Mouse (Mus musculus) G1E (cell line): ENCODE data around the gene Tmem217. TPM values are rescaled to one million over a fixed set of nuclear protein-coding genes. Genes with fewer than 3 reads are reported as not detected.

Source experiments
- ATAC-seq: 2 replicates; pipeline ENCODE4 v1.8.0; 2016; ENCODE audit warnings: mild to moderate bottlenecking; ENCODE audit not compliant: insufficient number of reproducible peaks, poor library complexity, low FRiP score, severe bottlenecking; ENCODE audit errors: extremely low read depth
- DNase-seq: peaks from one replicate; pipeline ENCODE4 v3.0.0; 2012; ENCODE audit warnings: low spot score
- H3K27me3 ChIP-seq: 2 replicates; pipeline ENCODE4 v1.6.1; 2012; ENCODE audit warnings: mild to moderate bottlenecking, low read length, inconsistent platforms; ENCODE audit not compliant: insufficient read depth
- H3K36me3 ChIP-seq: replicated peaks from 2 replicates; pipeline ENCODE3; 2012; ENCODE audit warnings: mild to moderate bottlenecking, inconsistent platforms
- H3K4me1 ChIP-seq: 2 replicates; pipeline ENCODE4 v1.6.1; 2012; ENCODE audit warnings: low read depth, low read length, inconsistent platforms, mixed read lengths; ENCODE audit not compliant: insufficient read depth
- H3K4me3 ChIP-seq: 2 replicates; pipeline ENCODE4 v1.5.1; 2012; ENCODE audit warnings: low read depth, mild to moderate bottlenecking, inconsistent platforms, low read length, moderate library complexity, mixed read lengths
- H3K9me3 ChIP-seq: replicated peaks from 2 replicates; pipeline ENCODE4 v1.6.1; 2012; ENCODE audit warnings: inconsistent platforms
- CTCF ChIP-seq: IDR thresholded peaks from 2 replicates; pipeline ENCODE4 v1.5.1; 2012; ENCODE audit warnings: low read depth, low read length, inconsistent platforms, mixed read lengths
- GATA1 ChIP-seq: IDR thresholded peaks from 2 replicates; pipeline ENCODE4 v1.6.1; 2012; ENCODE audit warnings: borderline replicate concordance, low read length, inconsistent platforms, mixed read lengths
- GATA2 ChIP-seq: IDR thresholded peaks from 2 replicates; pipeline ENCODE4 v1.6.1; 2012; ENCODE audit warnings: low read depth, low read length, inconsistent platforms, borderline replicate concordance
- POLR2AphosphoS5 ChIP-seq: IDR thresholded peaks from 2 replicates; pipeline ENCODE4 v1.6.1; 2012; ENCODE audit warnings: low read depth, low read length, inconsistent platforms; ENCODE audit not compliant: insufficient replicate concordance
- TAL1 ChIP-seq: conservative IDR thresholded peaks from 2 replicates; pipeline ENCODE4 v1.6.1; 2012; ENCODE audit warnings: low read depth, low read length, inconsistent platforms, mixed read lengths
- polyA plus RNA-seq: library from polyadenylated mRNA; stranded (reverse); fragments of >175 nt; gene quantifications from 2 replicates; pipeline ENCODE4 v1.2.3, GENCODE M21; 2012
- total RNA-seq, 2 experiments: library from RNA; stranded (forward) in 1 of 2; stranded (reverse) in 1 of 2; fragments of 200-1000 nt in 1 of 2; fragments of >200 nt in 1 of 2; fragmentation: Nextera tagmentation in 1 of 2; gene quantifications; 2 replicates each; pipeline ENCODE4 v1.2.3; 2014 to 2017

Gene Tmem217
- total and polyA plus RNA-seq, 3 experiments, result 0.33 TPM; not detected in 2

DNA sequence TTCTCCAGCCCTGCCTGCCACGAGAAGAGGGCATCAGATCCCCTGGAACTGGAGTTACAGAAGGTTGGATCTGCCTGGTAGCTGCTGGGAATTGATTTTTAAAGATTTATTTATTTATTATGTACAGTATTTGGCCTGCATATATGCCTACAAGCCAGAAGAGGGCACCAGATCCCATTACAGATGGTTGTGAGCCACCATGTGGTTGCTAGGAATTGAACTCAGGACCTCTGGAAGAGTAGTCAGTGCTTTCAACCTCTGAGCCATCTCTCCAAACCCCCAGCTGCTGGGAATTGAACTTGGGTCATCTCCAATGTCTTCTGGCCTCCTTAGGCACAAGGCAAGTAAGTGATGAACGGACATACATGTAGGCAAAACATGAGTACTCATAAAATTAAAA is 8.1 kb downstream of the Tmem217 start:
- Histone ChIP-seq H3K4me3 (no peak overlapping the region), H3K36me3 (no peaks in the 10 kb centered on the region), H3K27me3 (peaks cover 17% of the 10 kb centered on the region), H3K4me1 (0 out of 2 replicates have a peak, but pooled peaks cover 5% of the 10 kb centered on the region), H3K9me3 (0 out of 2 replicates have a peak, but pooled peaks cover 4% of the 10 kb centered on the region)
- TF ChIP-seq TAL1, result no peak
- no peak for TF ChIP-seq POLR2AphosphoS5
- no peak for TF ChIP-seq GATA1
- TF ChIP-seq GATA2, result no peak
- TF ChIP-seq CTCF, result no peak
- DNase-seq, result no peak
- ATAC-seq, result no peak

DNA sequence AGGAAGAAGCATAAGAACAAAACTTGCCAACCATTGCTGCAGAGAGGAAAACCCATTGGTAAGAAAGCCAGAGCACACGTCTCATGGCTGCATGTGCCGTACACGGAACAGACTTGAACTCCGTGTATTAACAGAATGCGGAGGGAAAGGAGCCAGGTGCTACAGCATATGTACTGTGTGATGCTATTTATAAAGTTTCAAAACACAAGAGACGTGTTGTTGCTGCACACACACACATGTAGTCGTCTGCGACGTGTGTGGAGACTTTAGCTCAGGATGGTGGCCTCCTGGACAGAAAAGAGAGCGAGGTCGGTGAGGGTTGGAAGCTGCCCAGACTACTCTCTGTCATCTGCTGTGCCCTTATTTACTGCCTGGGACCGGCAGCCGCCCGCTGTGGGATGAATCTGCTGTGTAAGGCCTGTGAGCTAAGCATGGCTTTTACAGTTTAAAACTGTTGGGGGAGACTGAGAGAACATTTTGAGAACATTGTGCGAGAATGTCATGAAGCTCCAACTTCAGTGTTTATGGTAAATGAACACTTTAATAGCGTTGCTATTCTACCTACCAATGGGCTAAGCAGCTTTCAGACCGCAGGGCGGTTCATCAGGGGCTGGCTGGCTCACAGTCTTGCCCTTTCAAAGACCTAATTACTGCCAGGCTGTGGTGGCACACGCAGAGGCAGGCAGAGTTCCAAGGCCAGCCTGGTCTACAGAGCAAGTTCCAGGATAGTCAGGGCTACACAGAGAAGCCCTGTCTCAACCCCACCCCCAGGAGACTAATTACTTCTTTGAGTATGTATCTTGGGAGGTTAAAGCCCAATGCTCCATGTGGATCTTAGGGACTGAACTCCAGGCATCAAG is 9.1 kb downstream of the Tmem217 start:
- ATAC-seq, result no peak
- Histone ChIP-seq H3K4me1 (no peaks in the 10 kb centered on the region), H3K36me3 (no peaks in the 10 kb centered on the region), H3K9me3 (0 out of 2 replicates have a peak, but pooled peaks cover 4% of the 10 kb centered on the region), H3K27me3 (peaks cover 19% of the 10 kb centered on the region), H3K4me3 (no peak overlapping the region)
- no peak for DNase-seq
- TF ChIP-seq CTCF (no peak), GATA2 (no peak), GATA1 (no peak)

DNA sequence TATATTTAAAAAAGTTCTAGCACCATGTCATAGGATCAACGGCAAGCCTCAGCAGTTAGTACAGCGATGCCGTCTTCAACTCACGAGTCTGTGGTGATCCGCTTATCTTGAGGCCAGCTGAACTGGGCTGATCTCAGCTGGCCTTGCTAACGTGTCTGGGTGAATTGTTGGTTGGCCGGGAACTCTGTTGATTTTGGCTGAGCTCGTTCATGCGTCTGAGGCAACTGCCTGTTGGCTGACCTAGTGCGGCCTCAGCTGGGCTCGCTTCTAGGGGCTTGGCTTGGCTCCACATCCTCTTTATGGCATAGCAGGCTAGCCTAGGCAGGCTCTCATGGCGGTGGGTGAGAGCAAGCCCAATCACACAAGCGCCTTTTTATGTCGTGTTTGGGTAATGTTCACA is 10.8 kb downstream of the Tmem217 start:
- H3K36me3 ChIP-seq, result no peaks in the 10 kb centered on the region
- ATAC-seq (no peak), DNase-seq (no peak)
- H3K4me3 ChIP-seq, result no peak overlapping the region
- H3K27me3 ChIP-seq, result peaks cover 21% of the 10 kb centered on the region
- H3K9me3 ChIP-seq, result 0 out of 2 replicates have a peak, but pooled peaks cover 4% of the 10 kb centered on the region
- no peaks in the 10 kb centered on the region for H3K4me1 ChIP-seq
- TF ChIP-seq CTCF (no peak), POLR2AphosphoS5 (no peak), TAL1 (no peak), GATA1 (no peak), GATA2 (no peak)

DNA sequence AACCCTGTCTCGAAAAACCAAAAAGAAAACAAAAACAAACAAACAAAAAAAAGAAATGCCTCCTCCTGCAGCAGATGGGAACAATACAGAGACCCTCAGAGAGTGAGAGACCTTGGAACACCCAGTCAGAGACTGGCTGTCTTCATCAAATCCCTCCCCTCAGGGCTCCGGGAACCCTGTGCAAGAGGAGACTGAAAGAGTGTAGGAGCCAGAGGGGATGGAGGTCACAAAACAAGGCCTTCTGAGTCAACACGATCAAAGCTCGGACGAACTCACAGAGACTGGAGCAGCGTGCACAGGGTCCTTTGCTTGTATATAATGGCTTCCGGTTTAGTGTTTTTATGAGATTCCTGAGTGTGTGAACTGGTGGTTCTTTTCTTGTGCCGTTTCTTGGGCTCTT is 11.8 kb downstream of the Tmem217 start:
- no peak for DNase-seq
- Histone ChIP-seq H3K9me3 (no peaks in the 10 kb centered on the region), H3K27me3 (peaks cover 22% of the 10 kb centered on the region), H3K36me3 (no peaks in the 10 kb centered on the region), H3K4me3 (no peak overlapping the region), H3K4me1 (no peaks in the 10 kb centered on the region)
- TF ChIP-seq POLR2AphosphoS5, result no peak
- TF ChIP-seq TAL1, result no peak
- TF ChIP-seq GATA1, result no peak
- TF ChIP-seq GATA2, result no peak
- no peak for TF ChIP-seq CTCF
- no peak for ATAC-seq

DNA sequence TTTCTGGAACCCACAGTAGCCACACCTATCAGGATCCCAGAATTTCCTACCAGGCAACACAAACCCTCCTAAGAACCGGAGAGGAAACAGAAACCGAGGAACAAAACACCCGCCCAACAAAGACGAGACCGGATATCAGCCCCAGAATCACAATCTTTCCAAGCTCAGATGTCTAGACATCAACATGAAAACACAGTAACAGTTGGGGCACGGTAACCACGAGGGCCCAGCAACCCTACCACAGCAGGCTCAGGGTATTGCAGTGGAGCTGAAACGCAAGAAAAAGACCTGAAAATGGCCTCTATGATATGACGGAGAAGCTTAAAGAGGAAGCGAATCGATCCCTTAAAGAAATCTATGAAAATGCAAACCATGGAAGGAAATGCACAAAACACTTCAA is 18.3 kb downstream of the Tmem217 start:
- DNase-seq (no peak), ATAC-seq (no peak)
- peaks cover 4% of the 10 kb centered on the region; the same call in 1 of the 2 replicates for H3K9me3 ChIP-seq
- no peaks in the 10 kb centered on the region; the same call in 1 of the 2 replicates for H3K4me1 ChIP-seq
- TF ChIP-seq POLR2AphosphoS5, result no peak
- no peak for TF ChIP-seq GATA2
- TF ChIP-seq TAL1, result no peak
- TF ChIP-seq CTCF, result no peak
- TF ChIP-seq GATA1, result no peak
- no peaks in the 10 kb centered on the region for H3K36me3 ChIP-seq
- H3K4me3 ChIP-seq, result no peak overlapping the region
- peaks cover 22% of the 10 kb centered on the region for H3K27me3 ChIP-seq

DNA sequence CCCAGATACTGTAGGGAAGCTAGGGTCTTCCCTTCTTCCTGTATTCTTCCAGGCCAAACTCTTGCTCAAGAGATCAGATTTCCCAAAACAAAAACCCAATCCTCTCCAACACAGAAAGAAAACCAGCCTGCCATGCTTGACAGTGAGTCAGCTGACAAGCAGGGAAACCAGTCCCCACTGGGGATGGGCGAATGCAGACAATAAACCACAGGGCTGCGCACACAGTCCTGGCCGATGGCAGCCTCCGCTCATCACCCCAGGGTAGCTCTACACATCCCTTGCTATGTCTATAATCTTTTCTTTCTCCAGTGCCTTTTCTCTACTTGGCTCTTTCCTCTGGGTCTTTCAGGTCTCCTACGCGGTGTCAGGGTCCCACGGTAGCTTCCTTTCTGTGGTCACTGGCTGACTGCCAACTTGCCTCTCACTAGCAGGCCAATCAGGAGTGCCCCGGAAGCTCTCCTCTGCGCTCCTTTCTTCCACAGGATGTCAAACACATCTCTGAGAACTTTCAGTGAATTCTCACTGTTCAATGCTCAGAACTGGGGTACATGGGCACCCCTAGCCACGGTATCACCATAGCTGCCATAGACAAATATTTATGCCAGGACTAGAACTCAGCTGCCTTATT is 20.3 kb downstream of the Tmem217 start:
- no peak for ATAC-seq

More for the DNA sequence above, 20.3 kb downstream of the Tmem217 start:
- Histone ChIP-seq H3K36me3 (no peaks in the 10 kb centered on the region), H3K9me3 (peaks cover 4% of the 10 kb centered on the region; the same call in 1 of the 2 replicates), H3K4me1 (no peaks in the 10 kb centered on the region; the same call in none of the 2 replicates), H3K4me3 (no peak overlapping the region), H3K27me3 (peaks cover 14% of the 10 kb centered on the region)
- DNase-seq, result no peak
- TF ChIP-seq POLR2AphosphoS5 (no peak), GATA2 (no peak), CTCF (no peak), GATA1 (no peak), TAL1 (no peak)
